Comparison of ENCODE assay signal across 24 mouse cellular contexts in genomic region chr11:74501989-74502388, GRCm38 (mm10).
"Had no signal": no experiment of that assay in that cellular context is flagged by ENCODE, and none has a peak within 500 bp of the region (broad histone marks: within the 10 kb centered on the region; RNA-seq: fewer than 3 reads in every experiment).

No protein-coding gene starts in this region.

- H3K9me3 ChIP-seq: heart, embryonic 10.5 days; heart, embryonic 12.5 days; hindbrain, embryonic 13.5 days; hindbrain, embryonic 15.5 days; kidney, embryonic 15.5 days; limb, embryonic 10.5 days; limb, embryonic 12.5 days had no signal

- H3K4me3 ChIP-seq: gastrocnemius, adult 2 months; heart, embryonic 10.5 days; heart, embryonic 12.5 days; hindbrain, embryonic 13.5 days; hindbrain, embryonic 15.5 days; kidney, embryonic 15.5 days; layer of hippocampus, adult 2 months; left cerebral cortex, adult 2 months; limb, embryonic 10.5 days; limb, embryonic 12.5 days had no signal

- H3K9ac ChIP-seq: heart, embryonic 12.5 days; hindbrain, embryonic 13.5 days; hindbrain, embryonic 15.5 days; kidney, embryonic 15.5 days; limb, embryonic 12.5 days had no signal

- DNase-seq: gastrocnemius, adult 2 months; gastrocnemius, postnatal 10 days; gastrocnemius, postnatal 25 days; heart, adult 18-20 months; heart, postnatal 10 days; heart, postnatal 36 days; kidney, adult 11 months; kidney, adult 2 months; kidney, adult 9 months; kidney, postnatal 14 days; kidney, postnatal 36 days; liver had no signal

- H3K4me2 ChIP-seq: heart, embryonic 12.5 days; hindbrain, embryonic 13.5 days; hindbrain, embryonic 15.5 days; kidney, embryonic 15.5 days; limb, embryonic 12.5 days; liver, embryonic 11.5 days had no signal

- H3K27ac ChIP-seq: gastrocnemius, adult 2 months; heart, embryonic 10.5 days; hindbrain, embryonic 13.5 days; hindbrain, embryonic 15.5 days; hindbrain, postnatal 0 days; kidney, postnatal 0 days; left cerebral cortex, adult 2 months; limb, embryonic 10.5 days; limb, embryonic 12.5 days had no signal

- ATAC-seq: hindbrain, postnatal 0 days had no signal

- H3K36me3 ChIP-seq: heart, embryonic 10.5 days; heart, embryonic 12.5 days; hindbrain, embryonic 13.5 days; hindbrain, embryonic 15.5 days; kidney, embryonic 15.5 days; limb, embryonic 10.5 days; limb, embryonic 12.5 days had no signal

- H3K27me3 ChIP-seq: heart, embryonic 12.5 days; hindbrain, embryonic 13.5 days; hindbrain, embryonic 15.5 days; kidney, embryonic 15.5 days; limb, embryonic 12.5 days had no signal
